Mouse (Mus musculus) liver, postnatal 0 days (tissue): ENCODE measurements around the gene Lgals8. TPM values are rescaled to one million over a fixed set of nuclear protein-coding genes. Genes with fewer than 3 reads are reported as not detected.

Experiments
- ATAC-seq: fragments of 200-750 bp; cut with Nextera tagmentation; 2 replicates; pipeline ENCODE4 v1.8.0; 2017; ENCODE audit warnings: mild to moderate bottlenecking, moderate library complexity
- DNase-seq: peaks from one replicate; pipeline ENCODE4 v3.0.0-alpha.2; 2016
- H3K27ac ChIP-seq: fragments of 300-500 bp; sonication (generic); 2 replicates; pipeline ENCODE4 v1.5.1; 2014; ENCODE audit warnings: antibody characterized with exemption, moderate library complexity, mild to moderate bottlenecking, low read depth
- H3K27me3 ChIP-seq: fragments of 300-500 bp; sonication (generic); 2 replicates; pipeline ENCODE4 v1.6.1; 2014; ENCODE audit warnings: low read length, control low read depth, mixed read lengths; ENCODE audit not compliant: insufficient read depth
- H3K36me3 ChIP-seq: fragments of 300-500 bp; sonication (generic); replicated peaks from 2 replicates; pipeline ENCODE4 v1.6.1; 2014; ENCODE audit warnings: mild to moderate bottlenecking, control low read depth, low read length, moderate library complexity, mixed read lengths; ENCODE audit not compliant: insufficient read depth
- H3K4me1 ChIP-seq: fragments of 300-500 bp; sonication (generic); 2 replicates; pipeline ENCODE4 v1.6.1; 2014; ENCODE audit warnings: antibody characterized with exemption, mild to moderate bottlenecking, control low read depth; ENCODE audit not compliant: insufficient read depth
- H3K4me2 ChIP-seq: fragments of 300-500 bp; sonication (generic); 2 replicates; pipeline ENCODE4 v1.6.1; 2014; ENCODE audit warnings: low read depth, mild to moderate bottlenecking, low read length, moderate library complexity, mixed read lengths
- H3K4me3 ChIP-seq: fragments of 300-500 bp; sonication (generic); 2 replicates; pipeline ENCODE4 v1.5.1; 2014; ENCODE audit warnings: low read depth, low read length
- H3K9ac ChIP-seq: fragments of 300-500 bp; sonication (generic); replicated peaks from 2 replicates; pipeline ENCODE4 v1.6.1; 2014; ENCODE audit warnings: mild to moderate bottlenecking, moderate library complexity
- H3K9me3 ChIP-seq: fragments of 300-500 bp; sonication (generic); 2 replicates; pipeline ENCODE4 v1.6.1; 2016; ENCODE audit warnings: mild to moderate bottlenecking, control low read depth, low read length, mixed read lengths
- CTCF ChIP-seq: sonication (generic); IDR thresholded peaks from 2 replicates; pipeline ENCODE4 v1.5.1; 2016; ENCODE audit warnings: antibody characterized with exemption, low read depth
- EP300 ChIP-seq: IDR thresholded peaks from 2 replicates; pipeline ENCODE4 v1.6.1; 2016; ENCODE audit warnings: antibody characterized with exemption, low read depth, mild to moderate bottlenecking
- WGBS: fragments of 180-500 bp; shearing (Covaris S2); extraction: QIAGEN DNeasy Blood & Tissue Kit; methylation state at CpG from one replicate; pipeline ENCODE4 v1.1.7; 2014; ENCODE audit not compliant: insufficient replicate concordance; 5-methylcytosine and 5-hydroxymethylcytosine counted together
- polyA plus RNA-seq: library from polyadenylated mRNA; unstranded; fragments of >200 nt; fragmentation: Nextera tagmentation; extraction: Ambion mirVana; gene quantifications from 2 replicates; pipeline ENCODE4 v1.2.1, GENCODE M21; 2015

Lgals8 gene
- 16.2 and 16.5 TPM in 2 replicates for polyA plus RNA-seq

- 73% methylated on average over 1 of the region's 1 CpGs for WGBS
- DNase-seq (no peak), ATAC-seq (no peak)
- Histone ChIP-seq H3K27me3 (no peaks in the 10 kb centered on the region), H3K27ac (peak within 1 kb of the TSS; percentile 91), H3K9me3 (no peaks in the 10 kb centered on the region), H3K4me3 (no peak within 1 kb of the TSS), H3K36me3 (no peaks in the 10 kb centered on the region), H3K4me2 (no peak within 1 kb of the TSS), H3K4me1 (peaks cover 18% of the 10 kb centered on the region), H3K9ac (no peak within 1 kb of the TSS)
- TF ChIP-seq CTCF (no peak), EP300 (no peak)
These were observed at the start of gene Lgals8 for GRCm38 (mm10) chr13:12464844-12465243. Gene Lgals8, minus strand, starts transcription at chr13:12464944.

DNA sequence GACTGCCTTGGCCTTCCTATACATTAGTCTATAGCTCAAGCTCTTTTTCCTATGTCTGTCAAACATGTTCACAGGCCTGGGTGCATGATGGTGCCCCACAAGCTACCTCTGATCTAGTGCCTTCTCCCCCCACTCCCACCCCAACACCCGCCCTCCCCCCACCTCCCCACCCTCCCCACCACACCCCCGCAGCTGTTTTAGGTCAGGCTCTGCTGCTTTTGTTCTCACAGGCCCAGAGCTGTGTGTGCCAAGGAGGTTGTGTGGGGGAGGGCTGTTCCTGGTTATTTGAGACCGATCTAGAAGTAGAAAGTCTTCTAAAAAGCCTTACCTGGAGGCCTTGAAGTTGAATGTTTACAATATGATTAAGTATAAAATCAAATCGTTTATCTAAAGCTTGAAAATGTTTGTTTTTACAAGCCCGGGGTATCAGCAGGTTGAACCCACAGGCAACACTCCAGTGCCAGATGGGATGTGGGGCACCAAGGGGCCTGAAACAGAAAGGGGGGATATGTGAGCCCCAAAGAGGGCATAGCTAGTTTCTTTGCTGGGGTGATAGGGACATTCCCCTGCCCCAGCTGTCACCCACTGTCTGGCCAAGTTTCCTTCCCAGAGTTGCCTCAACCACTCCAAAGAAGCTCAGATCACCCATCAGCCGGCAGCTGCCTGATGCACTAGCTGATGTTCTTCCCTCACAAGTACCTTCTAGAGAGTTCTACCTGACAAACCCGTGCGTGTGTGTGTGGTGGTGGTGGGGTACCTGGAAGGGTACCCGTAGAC is 46.6 kb upstream of the Lgals8 start:
- ATAC-seq, result no peak
- Histone ChIP-seq H3K9ac (no peak overlapping the region), H3K4me3 (no peak overlapping the region), H3K27ac (no peak overlapping the region), H3K4me1 (no peaks in the 10 kb centered on the region; the same call in 1 of the 2 replicates), H3K4me2 (no peak overlapping the region), H3K36me3 (no peaks in the 10 kb centered on the region), H3K27me3 (no peaks in the 10 kb centered on the region), H3K9me3 (no peaks in the 10 kb centered on the region)
- TF ChIP-seq CTCF, result no peak
- TF ChIP-seq EP300, result no peak
- WGBS, result 72% methylated on average over 9 of the region's 9 CpGs
- DNase-seq, result no peak

GRCm38 (mm10) chr13:12510032-12510431 is 45.3 kb upstream of the Lgals8 start:
- Histone ChIP-seq H3K4me3 (no peak overlapping the region), H3K9me3 (no peaks in the 10 kb centered on the region), H3K9ac (no peak overlapping the region), H3K4me2 (no peak overlapping the region), H3K4me1 (peaks cover 3% of the 10 kb centered on the region; the same call in 1 of the 2 replicates), H3K27me3 (no peaks in the 10 kb centered on the region), H3K27ac (no peak overlapping the region), H3K36me3 (no peaks in the 10 kb centered on the region)
- no peak for DNase-seq
- TF ChIP-seq EP300 (no peak), CTCF (no peak)
- WGBS, result 73% methylated on average over 6 of the region's 6 CpGs
- ATAC-seq, result no peak

GRCm38 (mm10) chr13:12507426-12507825 is 42.7 kb upstream of the Lgals8 start:
- 53% methylated on average over 6 of the region's 6 CpGs for WGBS
- Histone ChIP-seq H3K4me1 (peaks cover 3% of the 10 kb centered on the region; the same call in 1 of the 2 replicates), H3K9ac (no peak overlapping the region), H3K27me3 (no peaks in the 10 kb centered on the region), H3K36me3 (no peaks in the 10 kb centered on the region), H3K4me3 (no peak overlapping the region), H3K4me2 (no peak overlapping the region), H3K9me3 (no peaks in the 10 kb centered on the region), H3K27ac (no peak overlapping the region)
- DNase-seq, result no peak
- TF ChIP-seq EP300, result no peak
- no peak for ATAC-seq

- Histone ChIP-seq H3K27ac (no peak overlapping the region), H3K9ac (no peak overlapping the region), H3K36me3 (no peaks in the 10 kb centered on the region), H3K27me3 (no peaks in the 10 kb centered on the region), H3K4me2 (no peak overlapping the region), H3K4me3 (no peak overlapping the region), H3K4me1 (peaks cover 3% of the 10 kb centered on the region; the same call in 1 of the 2 replicates), H3K9me3 (no peaks in the 10 kb centered on the region)
- TF ChIP-seq EP300, result no peak
- no peak for TF ChIP-seq CTCF
- peak; percentile 47; the same call in 1 of the 2 replicates for ATAC-seq
- 58% methylated on average over 3 of the region's 3 CpGs for WGBS
- DNase-seq, result peak; percentile 30
These were observed 40.6 kb upstream of the Lgals8 start for GRCm38 (mm10) chr13:12505359-12505758.

DNA sequence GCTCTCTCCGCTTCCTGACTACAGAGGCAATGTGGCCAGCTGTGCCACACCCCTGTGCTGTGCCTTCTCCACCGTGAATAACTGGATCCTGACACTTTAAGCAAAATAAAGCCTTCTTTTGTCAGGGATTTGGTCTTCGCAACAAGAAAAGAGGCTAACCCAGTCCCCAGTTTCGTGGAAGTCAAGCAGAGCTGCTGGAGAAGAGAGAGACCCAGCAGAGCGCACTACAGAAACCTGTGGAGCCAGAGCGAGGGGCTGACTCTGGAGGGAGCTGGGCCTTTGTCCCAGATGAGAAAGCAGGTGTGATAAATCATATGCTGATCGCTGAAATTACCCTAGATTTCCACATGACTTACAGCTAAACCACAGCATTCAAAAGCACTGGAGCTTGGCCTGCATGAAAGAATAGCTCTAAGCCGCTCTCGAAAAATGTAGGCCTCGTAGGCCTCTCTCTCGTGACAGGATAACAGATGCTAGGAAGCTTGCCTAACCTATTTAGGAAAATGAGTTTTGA is 38.6 kb upstream of the Lgals8 start:
- Histone ChIP-seq H3K4me1 (peaks cover 3% of the 10 kb centered on the region; the same call in 1 of the 2 replicates), H3K9me3 (no peaks in the 10 kb centered on the region), H3K27ac (0 out of 2 replicates have a peak overlapping the region, but pooled peaks have one; percentile 39), H3K9ac (no peak overlapping the region), H3K27me3 (no peaks in the 10 kb centered on the region), H3K36me3 (no peaks in the 10 kb centered on the region), H3K4me3 (no peak overlapping the region), H3K4me2 (no peak overlapping the region)
- WGBS, result 55% methylated on average over 11 of the region's 11 CpGs
- DNase-seq, result no peak
- TF ChIP-seq CTCF, result no peak
- TF ChIP-seq EP300, result no peak
- peak; percentile 44 for ATAC-seq
